Mouse (Mus musculus): Measurements from ENCODE around the gene 1700020N01Rik.

1700020N01Rik gene

DNA sequence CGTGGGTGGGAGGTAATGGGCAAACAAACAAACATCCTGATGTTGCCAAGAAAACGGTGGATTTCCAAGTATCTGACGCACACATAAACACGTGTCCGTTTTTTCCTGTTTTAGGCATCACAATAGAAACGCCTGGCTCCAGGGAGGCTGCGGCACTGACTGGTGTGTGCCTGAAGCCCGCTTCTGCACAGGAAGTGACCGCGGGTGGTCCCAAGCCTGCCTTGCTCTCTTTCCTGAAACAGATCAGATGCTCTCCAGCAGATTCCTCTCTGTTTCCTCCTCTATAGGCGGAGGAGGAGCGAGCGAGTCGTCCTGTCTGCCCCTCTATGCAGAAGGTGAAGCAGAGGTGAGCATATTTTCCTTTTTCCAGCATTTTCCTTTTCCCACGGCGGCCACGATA lies 76.0 kb downstream of the 1700020N01Rik start:
- no peak for ATAC-seq (ENCODE audit: low TSS enrichment)

DNA sequence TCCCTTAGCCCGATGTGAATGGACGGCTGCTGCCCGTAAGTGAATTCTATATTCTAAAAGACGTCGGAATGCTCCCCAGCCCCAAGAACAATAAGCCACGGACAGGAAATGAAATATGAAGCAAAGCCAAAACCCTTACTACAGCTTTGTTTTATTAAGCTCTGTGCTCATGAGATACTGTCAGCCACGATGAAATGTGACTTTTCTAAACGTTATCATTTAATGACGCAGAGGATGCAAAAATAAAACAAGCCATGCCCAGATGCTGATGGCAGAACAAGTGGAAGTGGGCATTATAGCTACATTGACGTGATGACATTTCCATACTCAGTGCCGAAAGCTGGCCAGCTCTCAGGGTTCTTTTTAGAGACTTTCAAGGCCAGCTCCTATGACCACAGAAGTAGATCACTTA lies 76.8 kb downstream of the 1700020N01Rik start:
- ATAC-seq (ENCODE audit: low TSS enrichment) = no peak

DNA sequence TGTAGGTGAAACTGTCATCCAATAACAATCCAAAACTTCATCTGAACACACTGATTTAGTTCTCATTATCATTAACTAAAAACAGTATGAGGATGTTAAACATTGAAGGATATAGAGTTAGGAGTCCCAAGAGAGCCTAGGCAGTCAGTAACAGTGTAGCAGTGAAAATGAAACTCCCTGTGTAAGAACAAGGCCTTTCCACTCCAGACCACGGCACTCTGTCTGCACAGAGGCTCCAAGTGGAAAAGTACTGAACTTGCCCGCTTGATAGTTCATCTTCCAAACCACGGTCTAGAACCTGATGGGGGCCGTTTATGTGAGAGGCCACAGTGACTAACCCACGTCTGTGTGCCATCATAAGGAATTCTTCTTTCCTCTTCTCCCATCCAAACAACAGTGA lies 77.2 kb downstream of the 1700020N01Rik start:
- ATAC-seq (ENCODE audit: low TSS enrichment) = no peak

Measured in frontal cortex, adult (tissue).